Mouse (Mus musculus) forebrain, postnatal 0 days (tissue): ENCODE measurements around the gene Defb23. TPM values are rescaled to one million over a fixed set of nuclear protein-coding genes. Genes with fewer than 3 reads are reported as not detected.

ENCODE experiments used
- ATAC-seq: fragments of 200-750 bp; cut with Nextera tagmentation; 2 replicates; pipeline ENCODE4 v1.8.0; 2017; ENCODE audit warnings: mild to moderate bottlenecking, moderate library complexity
- DNase-seq: peaks from one replicate; pipeline ENCODE4 v3.0.0-alpha.2; 2015
- H3K27ac ChIP-seq: fragments of 300-500 bp; sonication (generic); 2 replicates; pipeline ENCODE4 v1.5.1; 2014; ENCODE audit warnings: low read depth, mild to moderate bottlenecking, antibody characterized with exemption, low read length, moderate library complexity, mixed read lengths
- H3K27me3 ChIP-seq: fragments of 300-500 bp; sonication (generic); 2 replicates; pipeline ENCODE4 v1.6.1; 2014; ENCODE audit warnings: mild to moderate bottlenecking, low read length, mixed read lengths; ENCODE audit not compliant: insufficient read depth
- H3K36me3 ChIP-seq: fragments of 300-500 bp; sonication (generic); 2 replicates; pipeline ENCODE4 v1.6.1; 2014; ENCODE audit warnings: mild to moderate bottlenecking, moderate library complexity; ENCODE audit not compliant: insufficient read depth
- H3K4me1 ChIP-seq: fragments of 300-500 bp; sonication (generic); 2 replicates; pipeline ENCODE4 v1.6.1; 2014; ENCODE audit warnings: antibody characterized with exemption; ENCODE audit not compliant: insufficient read depth
- H3K4me2 ChIP-seq: fragments of 300-500 bp; sonication (generic); 2 replicates; pipeline ENCODE4 v1.6.1; 2014; ENCODE audit warnings: low read depth, mild to moderate bottlenecking, moderate library complexity
- H3K4me3 ChIP-seq: fragments of 300-500 bp; sonication (generic); 2 replicates; pipeline ENCODE4 v1.5.1; 2014; ENCODE audit warnings: low read depth, low read length, mixed read lengths
- H3K9ac ChIP-seq: fragments of 300-500 bp; sonication (generic); 2 replicates; pipeline ENCODE4 v1.6.1; 2014; ENCODE audit warnings: mild to moderate bottlenecking
- H3K9me3 ChIP-seq: fragments of 300-500 bp; sonication (generic); 2 replicates; pipeline ENCODE4 v1.6.1; 2016; ENCODE audit warnings: low read length
- CTCF ChIP-seq: sonication (generic); IDR thresholded peaks from 2 replicates; pipeline ENCODE4 v1.5.1; 2016; ENCODE audit warnings: antibody characterized with exemption, control low read depth, low read depth
- WGBS: fragments of 180-500 bp; shearing (Covaris S2); extraction: QIAGEN DNeasy Blood & Tissue Kit; methylation state at CpG from one replicate; pipeline ENCODE4 v1.1.7; 2014; 5-methylcytosine and 5-hydroxymethylcytosine counted together
- polyA plus RNA-seq: library from polyadenylated mRNA; unstranded; fragments of >200 nt; fragmentation: Nextera tagmentation; extraction: Ambion mirVana; gene quantifications from 2 replicates; pipeline ENCODE4 v1.2.1, GENCODE M21; 2015
- total RNA-seq: library from RNA; depleted of rRNA; stranded (reverse); fragments of >200 nt; gene quantifications from 2 replicates; pipeline ENCODE4 v1.2.3, GENCODE M21; 2014

Gene Defb23
- total and polyA plus RNA-seq, 2 experiments from 2014 or later = not detected

DNA sequence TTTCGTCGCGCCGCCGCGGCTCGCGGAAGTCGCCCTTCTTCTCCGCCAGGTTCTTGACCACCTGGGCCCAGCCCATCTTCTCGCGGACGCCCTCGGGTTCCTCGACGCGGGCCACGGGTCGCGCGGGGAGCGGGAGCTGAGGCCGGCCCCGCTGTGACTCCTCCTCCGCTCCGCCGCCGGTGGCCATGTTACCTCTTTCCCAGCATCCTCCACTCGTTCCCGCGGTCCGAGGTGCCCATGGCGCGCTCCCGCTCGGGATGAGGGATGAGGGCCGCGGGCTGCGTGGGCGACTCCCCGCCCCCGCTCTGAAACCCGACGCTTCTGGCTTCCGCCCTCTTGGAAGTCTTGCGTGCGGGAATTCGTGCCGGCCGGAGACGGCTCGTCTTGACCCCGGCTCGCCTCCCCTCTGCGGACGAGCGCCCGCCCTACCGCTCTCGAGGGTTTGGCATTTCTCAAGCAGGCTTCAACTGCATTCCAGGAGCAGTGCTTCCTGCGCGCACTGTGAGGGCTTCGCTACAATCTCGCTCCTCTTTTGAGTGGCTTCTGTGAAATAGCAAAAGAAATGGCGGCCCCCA is 49.7 kb downstream of the Defb23 start, which contains the start of gene Zcchc3:
Gene Zcchc3, minus strand, starts transcription at position 437 of the 575 bp plus-strand sequence.
- TF ChIP-seq CTCF = peak; percentile 7; the same call in 1 of the 2 replicates
- WGBS = under 1% methylated on average over 65 of the region's 65 CpGs

DNA sequence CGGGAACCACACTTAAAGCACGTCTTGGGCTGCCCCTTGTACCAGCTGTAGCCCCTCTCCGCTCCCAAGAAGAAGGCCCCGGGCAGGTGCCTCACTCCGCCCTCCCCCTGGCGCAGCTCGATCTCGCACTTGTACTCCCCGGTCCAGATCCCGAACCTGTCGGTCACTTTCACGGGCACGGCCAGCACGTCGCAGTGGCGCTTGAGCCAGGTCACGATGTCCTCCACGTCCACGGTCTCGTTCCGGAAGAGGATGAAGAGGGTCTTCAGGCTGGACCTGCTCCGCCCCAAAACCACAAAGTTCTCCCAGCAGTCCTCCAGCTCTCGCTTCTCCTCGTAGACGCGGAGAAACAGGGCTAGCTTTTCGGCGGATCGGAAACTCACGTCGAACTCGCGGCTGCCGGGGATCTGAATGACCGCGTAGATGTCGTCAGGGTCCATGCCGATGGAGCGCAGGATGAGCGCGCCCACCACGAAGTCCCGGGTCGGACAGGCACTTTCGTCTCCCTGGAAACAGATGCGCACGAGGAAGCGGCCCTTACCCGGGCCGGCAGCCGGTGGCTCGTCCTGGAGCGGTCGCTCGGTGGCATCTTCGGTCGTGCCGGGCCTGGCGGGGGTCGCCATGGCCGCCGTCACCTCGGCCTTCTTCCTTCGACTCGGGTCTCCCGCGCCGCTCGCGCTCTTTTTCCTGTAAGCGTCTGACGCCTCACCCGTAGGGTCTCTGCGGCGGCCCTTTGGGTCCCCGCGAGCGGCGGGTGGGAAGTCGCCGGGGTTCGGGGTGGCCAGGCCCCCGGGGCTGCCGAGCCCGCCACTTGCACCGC is 50.4 kb downstream of the Defb23 start:
- peak; percentile 19 for ATAC-seq
- Histone ChIP-seq H3K9ac (peak overlapping the region; percentile 90), H3K9me3 (no peaks in the 10 kb centered on the region), H3K4me2 (peak overlapping the region; percentile 72), H3K27ac (peak overlapping the region; percentile 95), H3K4me1 (peaks cover 25% of the 10 kb centered on the region), H3K27me3 (no peaks in the 10 kb centered on the region), H3K4me3 (peak overlapping the region; percentile 86), H3K36me3 (no peaks in the 10 kb centered on the region)
- no peak for TF ChIP-seq CTCF
- DNase-seq = no peak
- 2% methylated on average over 84 of the region's 86 CpGs for WGBS

More for the DNA sequence above, 49.7 kb downstream of the Defb23 start, which contains the start of gene Zcchc3:
- peak within 1 kb of the TSS; percentile 86 for H3K4me3 ChIP-seq
- ATAC-seq = peak; percentile 89
- H3K36me3 ChIP-seq = no peaks in the 10 kb centered on the region
- DNase-seq = peak; percentile 89
- peak within 1 kb of the TSS; percentile 72 for H3K4me2 ChIP-seq
- peaks cover 25% of the 10 kb centered on the region for H3K4me1 ChIP-seq
- H3K27me3 ChIP-seq = no peaks in the 10 kb centered on the region
- H3K9me3 ChIP-seq = no peaks in the 10 kb centered on the region
- H3K27ac ChIP-seq = peak within 1 kb of the TSS; percentile 95
- peak within 1 kb of the TSS; percentile 90 for H3K9ac ChIP-seq

DNA sequence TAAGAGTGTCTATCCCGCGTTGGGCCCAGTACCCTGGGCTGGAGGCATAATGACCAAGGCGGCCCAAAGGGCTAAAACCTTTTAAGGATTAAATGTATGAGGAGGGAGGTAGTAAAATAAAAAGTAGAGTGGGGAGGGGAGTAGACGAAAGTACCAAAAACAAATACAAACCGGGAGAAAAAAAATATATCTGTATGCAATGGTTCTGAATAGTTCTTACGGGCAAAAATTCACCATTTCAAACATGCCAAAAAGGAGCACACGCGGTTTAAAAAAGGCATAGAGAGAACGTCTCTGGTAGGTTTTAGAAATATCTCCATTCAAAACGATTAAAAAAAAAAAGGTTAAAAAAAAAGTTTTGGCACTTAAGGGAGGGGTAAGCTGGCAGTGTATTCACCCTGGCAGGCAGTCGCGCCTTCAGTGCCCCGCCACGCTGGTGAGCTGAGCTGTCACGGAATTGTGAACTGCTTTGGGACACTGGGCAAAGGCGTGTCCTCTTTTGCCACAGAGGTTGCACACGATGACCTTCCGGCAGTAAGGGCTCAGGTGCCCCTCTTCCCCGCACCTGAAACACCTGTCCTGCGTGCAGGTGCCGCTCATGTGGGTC is 51.2 kb downstream of the Defb23 start:
- Histone ChIP-seq H3K36me3 (no peaks in the 10 kb centered on the region), H3K4me2 (peak overlapping the region; percentile 72), H3K9ac (peak overlapping the region; percentile 90), H3K27ac (no peak overlapping the region; the same call in 1 of the 2 replicates), H3K27me3 (no peaks in the 10 kb centered on the region), H3K4me3 (peak overlapping the region; percentile 86), H3K4me1 (peaks cover 25% of the 10 kb centered on the region), H3K9me3 (no peaks in the 10 kb centered on the region)
- no peak for ATAC-seq
- WGBS = 2% methylated on average over 21 of the region's 21 CpGs
- TF ChIP-seq CTCF = no peak
- DNase-seq = no peak

DNA sequence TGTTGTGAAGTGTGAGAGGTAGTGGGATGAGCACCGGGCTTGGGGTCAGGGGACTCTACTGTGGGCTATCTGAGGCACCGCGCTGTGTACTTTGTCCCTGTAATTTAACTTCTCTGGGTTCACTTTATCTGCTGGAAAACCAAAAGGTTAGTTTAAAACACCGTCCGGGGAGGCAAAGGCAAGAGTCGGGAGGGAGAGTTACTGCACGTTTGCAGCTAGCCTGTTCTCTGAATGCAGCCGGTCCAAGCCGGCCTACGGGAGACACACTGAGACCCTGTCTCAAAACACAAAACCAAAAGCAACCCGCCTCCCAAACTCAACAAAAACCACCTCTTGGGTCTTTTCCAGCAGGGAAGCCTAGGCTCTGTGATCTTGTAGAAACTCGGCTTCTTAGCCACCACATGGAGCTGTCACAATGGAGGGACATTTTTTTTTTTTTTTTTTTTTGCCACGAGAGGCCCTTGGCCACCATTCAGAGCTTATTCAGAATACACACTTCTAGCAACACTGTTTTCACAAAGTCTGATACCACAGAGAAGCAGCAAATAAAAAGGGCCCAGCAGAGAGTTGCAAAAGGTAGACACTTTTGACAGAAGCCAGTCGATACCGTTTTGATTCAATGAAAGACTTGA is 51.8 kb downstream of the Defb23 start:
- ATAC-seq (no peak), DNase-seq (no peak)
- Histone ChIP-seq H3K27me3 (no peaks in the 10 kb centered on the region), H3K36me3 (no peaks in the 10 kb centered on the region), H3K4me2 (peak overlapping the region; percentile 72), H3K9ac (peak overlapping the region; percentile 90), H3K4me3 (peak overlapping the region; percentile 86), H3K27ac (peak overlapping the region; percentile 50; the same call in 1 of the 2 replicates), H3K9me3 (no peaks in the 10 kb centered on the region), H3K4me1 (peaks cover 25% of the 10 kb centered on the region)
- 2% methylated on average over 15 of the region's 15 CpGs for WGBS
- no peak for TF ChIP-seq CTCF

DNA sequence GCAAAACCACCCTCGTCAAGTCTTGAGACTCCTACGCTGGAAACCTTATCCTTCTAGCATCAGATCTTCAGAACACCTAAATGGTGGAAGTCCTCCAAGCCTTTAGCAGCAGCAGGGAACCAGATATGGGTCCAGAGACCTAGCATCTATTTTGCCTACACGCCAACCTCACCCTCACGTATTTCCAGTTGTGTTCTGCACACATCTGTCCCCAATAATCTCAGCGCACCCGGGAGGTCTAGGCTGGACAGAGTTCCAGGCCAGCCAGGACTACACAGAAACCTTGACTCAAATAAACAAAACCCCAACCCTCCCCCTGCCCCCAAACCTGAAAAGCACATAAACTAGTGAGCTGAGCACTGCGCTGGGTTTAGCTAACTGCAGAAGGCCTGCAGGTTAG is 52.9 kb downstream of the Defb23 start:
- Histone ChIP-seq H3K9ac (peak overlapping the region; percentile 39; the same call in 1 of the 2 replicates), H3K4me1 (peaks cover 25% of the 10 kb centered on the region), H3K27me3 (no peaks in the 10 kb centered on the region), H3K27ac (peak overlapping the region; percentile 76), H3K36me3 (no peaks in the 10 kb centered on the region), H3K4me3 (peak overlapping the region; percentile 17), H3K9me3 (no peaks in the 10 kb centered on the region), H3K4me2 (peak overlapping the region; percentile 72)
- WGBS = 9% methylated on average over 7 of the region's 7 CpGs
- no peak for DNase-seq
- ATAC-seq = no peak
- TF ChIP-seq CTCF = no peak

DNA sequence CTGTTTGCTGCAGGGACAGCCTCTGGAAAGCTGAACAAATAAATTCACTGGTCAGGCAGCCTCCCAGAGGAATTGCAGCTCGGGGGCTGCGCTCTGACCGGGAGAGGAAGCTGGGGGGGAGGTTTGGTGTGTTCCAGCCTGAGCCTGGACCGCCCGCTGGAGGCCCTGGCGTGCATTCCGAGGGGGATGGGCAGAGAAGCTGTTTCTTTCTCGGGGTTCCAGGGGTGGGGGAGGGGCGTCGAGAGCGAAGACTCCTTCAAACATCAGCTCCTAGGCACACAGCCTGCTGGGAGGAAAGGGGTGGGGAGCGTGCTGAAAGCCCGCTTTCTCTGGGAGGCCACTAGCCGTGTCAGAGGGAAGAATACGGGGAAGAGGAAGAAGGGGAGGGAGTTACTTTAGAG is 53.4 kb downstream of the Defb23 start:
- H3K27me3 ChIP-seq = no peaks in the 10 kb centered on the region
- ATAC-seq (peak; percentile 36), DNase-seq (peak; percentile 84)
- no peak for TF ChIP-seq CTCF
- peak overlapping the region; percentile 72 for H3K4me2 ChIP-seq
- H3K9ac ChIP-seq = peak overlapping the region; percentile 39; the same call in 1 of the 2 replicates
- peaks cover 25% of the 10 kb centered on the region for H3K4me1 ChIP-seq
- no peaks in the 10 kb centered on the region for H3K9me3 ChIP-seq
- 7% methylated on average over 15 of the region's 15 CpGs for WGBS
- H3K36me3 ChIP-seq = no peaks in the 10 kb centered on the region
- peak overlapping the region; percentile 76 for H3K27ac ChIP-seq
- peak overlapping the region; percentile 17 for H3K4me3 ChIP-seq
